Mouse (Mus musculus): ENCODE results near the gene Dnajc14. TPM values are rescaled to one million over a fixed set of nuclear protein-coding genes. Genes with fewer than 3 reads are reported as not detected.
"Not testable (repeated sequence)": the region's sequence is repeated elsewhere in the genome, so short reads cannot be mapped to it uniquely, and the experiment has no call there.

The Dnajc14 gene
- polyA plus RNA-seq, 1 experiment = 24.1 TPM

GRCm38 (mm10) chr10:128822135-128822534 lies 18.3 kb downstream of the Dnajc14 start:
- Histone ChIP-seq H3K27ac (ENCODE audit: insufficient read depth, low read length) (no peak overlapping the region), H3K4me3 (replicated peaks; ENCODE audit: insufficient read depth, low read depth, low read length) (peak overlapping the region; percentile 57), H3K4me1 (ENCODE audit: control insufficient read depth, insufficient read depth, low read length) (no peaks in the 10 kb centered on the region), H3K27me3 (ENCODE audit: control insufficient read depth, insufficient read depth, low read length) (no peaks in the 10 kb centered on the region)
- no peak for DNase-seq
- TF ChIP-seq POLR2A (IDR thresholded peaks at IDR 0.05; ENCODE audit: borderline replicate concordance, insufficient read depth, low read length) = no peak
- no peak for TF ChIP-seq CTCF (IDR thresholded peaks at IDR 0.05; ENCODE audit: borderline replicate concordance, insufficient read depth, low read depth, low read length)
- 1% methylated on average over 13 of the region's 13 CpGs for WGBS

- DNase-seq; H3K4me3 ChIP-seq (replicated peaks; ENCODE audit: insufficient read depth, low read depth, low read length); H3K27ac ChIP-seq (ENCODE audit: insufficient read depth, low read length); H3K4me1 ChIP-seq (ENCODE audit: control insufficient read depth, insufficient read depth, low read length); H3K27me3 ChIP-seq (ENCODE audit: control insufficient read depth, insufficient read depth, low read length): not testable (repeated sequence)
- WGBS = 71% methylated on average over 4 of the region's 4 CpGs
Observed at GRCm38 (mm10) chr10:128823087-128823486, 19.2 kb downstream of the Dnajc14 start.

GRCm38 (mm10) chr10:128823821-128824220 lies 20.0 kb downstream of the Dnajc14 start:
- TF ChIP-seq CTCF (IDR thresholded peaks at IDR 0.05; ENCODE audit: borderline replicate concordance, insufficient read depth, low read depth, low read length) = no peak
- no peak for TF ChIP-seq POLR2A (IDR thresholded peaks at IDR 0.05; ENCODE audit: borderline replicate concordance, insufficient read depth, low read length)
- no peak for DNase-seq
- WGBS = 95% methylated on average over 9 of the region's 9 CpGs
- Histone ChIP-seq H3K27me3 (ENCODE audit: control insufficient read depth, insufficient read depth, low read length) (no peaks in the 10 kb centered on the region), H3K4me1 (ENCODE audit: control insufficient read depth, insufficient read depth, low read length) (no peaks in the 10 kb centered on the region), H3K27ac (ENCODE audit: insufficient read depth, low read length) (no peak overlapping the region), H3K4me3 (replicated peaks; ENCODE audit: insufficient read depth, low read depth, low read length) (no peak overlapping the region)

- H3K4me1 ChIP-seq (ENCODE audit: control insufficient read depth, insufficient read depth, low read length) = no peaks in the 10 kb centered on the region
- DNase-seq = no peak
- no peak overlapping the region for H3K27ac ChIP-seq (ENCODE audit: insufficient read depth, low read length)
- no peaks in the 10 kb centered on the region for H3K27me3 ChIP-seq (ENCODE audit: control insufficient read depth, insufficient read depth, low read length)
- no peak overlapping the region for H3K4me3 ChIP-seq (replicated peaks; ENCODE audit: insufficient read depth, low read depth, low read length)
- TF ChIP-seq CTCF (IDR thresholded peaks at IDR 0.05; ENCODE audit: borderline replicate concordance, insufficient read depth, low read depth, low read length) (no peak), POLR2A (IDR thresholded peaks at IDR 0.05; ENCODE audit: borderline replicate concordance, insufficient read depth, low read length) (no peak)
Observed at GRCm38 (mm10) chr10:128837400-128837799, 33.5 kb downstream of the Dnajc14 start.

- H3K27me3 ChIP-seq (ENCODE audit: control insufficient read depth, insufficient read depth, low read length) = no peaks in the 10 kb centered on the region
- no peak for DNase-seq
- H3K27ac ChIP-seq (ENCODE audit: insufficient read depth, low read length) = no peak overlapping the region
- no peaks in the 10 kb centered on the region for H3K4me1 ChIP-seq (ENCODE audit: control insufficient read depth, insufficient read depth, low read length)
- H3K4me3 ChIP-seq (replicated peaks; ENCODE audit: insufficient read depth, low read depth, low read length) = no peak overlapping the region
- TF ChIP-seq CTCF (IDR thresholded peaks at IDR 0.05; ENCODE audit: borderline replicate concordance, insufficient read depth, low read depth, low read length) = no peak
- TF ChIP-seq POLR2A (IDR thresholded peaks at IDR 0.05; ENCODE audit: borderline replicate concordance, insufficient read depth, low read length) = no peak
Observed at GRCm38 (mm10) chr10:128839434-128839833, 35.6 kb downstream of the Dnajc14 start.

- DNase-seq = no peak
- Histone ChIP-seq H3K27ac (ENCODE audit: insufficient read depth, low read length) (no peak overlapping the region), H3K4me1 (ENCODE audit: control insufficient read depth, insufficient read depth, low read length) (no peaks in the 10 kb centered on the region), H3K4me3 (replicated peaks; ENCODE audit: insufficient read depth, low read depth, low read length) (no peak overlapping the region), H3K27me3 (ENCODE audit: control insufficient read depth, insufficient read depth, low read length) (no peaks in the 10 kb centered on the region)
- TF ChIP-seq POLR2A (IDR thresholded peaks at IDR 0.05; ENCODE audit: borderline replicate concordance, insufficient read depth, low read length) (no peak), CTCF (IDR thresholded peaks at IDR 0.05; ENCODE audit: borderline replicate concordance, insufficient read depth, low read depth, low read length) (no peak)
Observed at GRCm38 (mm10) chr10:128840612-128841011, 36.8 kb downstream of the Dnajc14 start.

- H3K27ac ChIP-seq (ENCODE audit: insufficient read depth, low read length) = no peak overlapping the region
- TF ChIP-seq CTCF (IDR thresholded peaks at IDR 0.05; ENCODE audit: borderline replicate concordance, insufficient read depth, low read depth, low read length) = no peak
- no peak for TF ChIP-seq POLR2A (IDR thresholded peaks at IDR 0.05; ENCODE audit: borderline replicate concordance, insufficient read depth, low read length)
- WGBS = 94% methylated on average over 5 of the region's 5 CpGs
- no peaks in the 10 kb centered on the region for H3K27me3 ChIP-seq (ENCODE audit: control insufficient read depth, insufficient read depth, low read length)
- H3K4me1 ChIP-seq (ENCODE audit: control insufficient read depth, insufficient read depth, low read length) = no peaks in the 10 kb centered on the region
- no peak overlapping the region for H3K4me3 ChIP-seq (replicated peaks; ENCODE audit: insufficient read depth, low read depth, low read length)
- no peak for DNase-seq
Observed at GRCm38 (mm10) chr10:128843260-128843659, 39.4 kb downstream of the Dnajc14 start.

GRCm38 (mm10) chr10:128845516-128845915 lies 41.7 kb downstream of the Dnajc14 start:
- no peak overlapping the region for H3K4me3 ChIP-seq (replicated peaks; ENCODE audit: insufficient read depth, low read depth, low read length)
- no peaks in the 10 kb centered on the region for H3K27me3 ChIP-seq (ENCODE audit: control insufficient read depth, insufficient read depth, low read length)
- no peaks in the 10 kb centered on the region for H3K4me1 ChIP-seq (ENCODE audit: control insufficient read depth, insufficient read depth, low read length)
- peak; percentile 11; the same call in 1 of the 2 replicates for TF ChIP-seq CTCF (IDR thresholded peaks at IDR 0.05; ENCODE audit: borderline replicate concordance, insufficient read depth, low read depth, low read length)
- no peak for TF ChIP-seq POLR2A (IDR thresholded peaks at IDR 0.05; ENCODE audit: borderline replicate concordance, insufficient read depth, low read length)
- WGBS = 77% methylated on average over 2 of the region's 2 CpGs
- no peak overlapping the region for H3K27ac ChIP-seq (ENCODE audit: insufficient read depth, low read length)
- peak in 1 of 2 experiments; percentile 8 for DNase-seq

- no peak overlapping the region for H3K4me3 ChIP-seq (replicated peaks; ENCODE audit: insufficient read depth, low read depth, low read length)
- TF ChIP-seq CTCF (IDR thresholded peaks at IDR 0.05; ENCODE audit: borderline replicate concordance, insufficient read depth, low read depth, low read length) (no peak), POLR2A (IDR thresholded peaks at IDR 0.05; ENCODE audit: borderline replicate concordance, insufficient read depth, low read length) (no peak)
- no peaks in the 10 kb centered on the region for H3K27me3 ChIP-seq (ENCODE audit: control insufficient read depth, insufficient read depth, low read length)
- 95% methylated on average over 4 of the region's 4 CpGs for WGBS
- no peaks in the 10 kb centered on the region for H3K4me1 ChIP-seq (ENCODE audit: control insufficient read depth, insufficient read depth, low read length)
- H3K27ac ChIP-seq (ENCODE audit: insufficient read depth, low read length) = no peak overlapping the region
- no peak for DNase-seq
Observed at GRCm38 (mm10) chr10:128846664-128847063, 42.8 kb downstream of the Dnajc14 start.

Measured in cerebellum, adult 2 months (tissue).